Mouse (Mus musculus) retina, embryonic 14.5 days (tissue): ENCODE results near the gene Gm595.

ENCODE experiments used
- DNase-seq: peaks from one replicate; pipeline ENCODE4 v3.0.0-alpha.2; 2015; ENCODE audit warnings: low spot score

The Gm595 gene

DNA sequence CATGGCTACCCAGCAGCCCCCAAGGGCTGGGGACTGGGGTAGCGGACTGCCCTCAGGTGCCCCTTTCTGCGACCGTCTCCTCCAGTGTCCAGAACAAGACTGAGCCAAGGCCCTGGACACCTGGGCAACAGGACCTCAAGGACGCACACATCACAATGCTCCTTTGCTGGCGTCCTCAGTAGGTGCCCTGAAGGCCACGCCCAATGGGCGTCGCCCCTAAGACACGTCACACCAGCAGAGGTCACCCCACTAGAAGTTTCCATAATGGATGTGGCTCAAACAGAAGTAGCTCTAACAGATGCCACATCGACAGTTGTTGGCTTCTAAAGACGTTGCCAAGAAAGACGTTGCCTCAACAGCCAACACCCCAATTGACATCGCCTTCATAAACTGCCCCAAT is at the start of gene Gm595:
Gene Gm595 (minus strand): TSS at position 101 of the 400 bp plus-strand sequence.
- DNase-seq: no peak

DNA sequence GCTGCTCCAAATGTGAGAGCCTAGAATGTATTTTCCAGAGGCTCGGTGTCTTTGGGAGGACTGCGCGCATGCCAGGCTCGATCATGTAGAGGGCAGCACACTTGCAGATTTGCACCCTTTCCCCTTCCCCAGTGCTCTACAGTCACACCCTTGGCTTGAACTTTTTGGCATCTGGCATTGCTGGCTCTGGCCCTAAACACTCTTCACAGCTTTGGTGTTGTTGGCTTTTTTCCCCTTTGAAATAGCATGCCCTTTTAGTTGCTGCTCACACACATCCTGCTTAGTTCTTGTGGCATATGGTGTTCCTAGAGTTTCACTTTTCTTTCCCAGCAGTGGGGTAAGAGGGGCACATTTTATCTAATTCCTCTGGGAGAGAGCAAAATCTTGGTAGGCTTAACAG is 30.9 kb upstream of the Gm595 start:
- DNase-seq: no peak

DNA sequence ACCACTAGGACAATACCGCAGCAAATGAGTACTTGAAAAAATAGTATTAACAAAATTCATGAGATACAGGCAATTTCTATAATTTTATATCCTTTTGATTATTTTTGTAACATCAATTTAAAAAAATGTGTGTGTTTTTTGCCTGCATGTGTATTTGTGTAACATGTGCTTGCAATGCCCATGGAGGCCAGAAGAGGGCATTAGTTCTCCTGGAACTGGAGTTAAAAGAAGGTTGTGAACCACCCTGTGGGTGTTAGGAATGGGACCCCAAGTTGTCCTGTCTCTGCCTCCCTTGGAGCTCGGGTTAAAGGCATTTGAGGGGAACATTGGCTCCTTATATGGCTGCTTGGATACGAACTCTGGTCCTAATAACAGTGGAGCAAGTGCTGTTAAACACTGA is 26.2 kb upstream of the Gm595 start:
- no peak for DNase-seq

DNA sequence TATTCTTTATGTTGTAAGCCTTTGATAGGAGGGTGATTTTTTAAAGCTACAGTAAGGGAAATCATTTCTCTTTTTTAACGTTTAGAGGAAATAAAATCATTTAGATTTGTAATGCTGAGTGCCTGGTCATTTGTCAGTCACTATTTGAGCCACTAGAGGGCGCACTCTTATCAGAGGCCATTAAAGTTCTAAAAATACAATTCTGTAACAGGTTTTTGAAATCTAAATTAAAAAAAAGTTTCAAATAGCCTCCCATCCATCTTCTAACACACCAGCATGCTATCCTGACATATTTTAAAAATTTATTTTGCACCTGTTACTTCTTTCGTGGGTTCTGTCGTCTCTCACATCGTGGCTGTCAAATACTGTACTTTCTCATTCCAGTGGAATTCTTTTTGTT is 22.0 kb upstream of the Gm595 start:
- DNase-seq: peak; percentile 55

DNA sequence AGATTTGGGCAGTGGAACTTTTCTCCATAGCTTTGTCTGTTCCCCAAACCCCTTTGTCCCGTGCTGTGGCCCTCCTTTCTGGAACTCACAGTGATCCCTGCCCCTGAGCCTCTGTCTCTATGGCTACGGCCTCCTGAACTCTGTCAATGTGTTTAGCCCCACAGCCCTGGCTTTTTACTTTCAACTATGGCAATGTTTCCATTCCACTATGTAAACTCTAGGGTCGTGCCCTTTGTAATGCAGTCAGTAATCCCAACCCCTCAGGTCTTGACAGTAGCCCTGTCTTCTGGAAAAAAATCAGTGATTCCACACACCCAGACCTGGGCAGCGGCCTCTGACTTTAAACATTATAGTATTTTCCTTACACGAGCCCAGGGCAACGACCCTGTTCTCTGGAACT is 19.3 kb upstream of the Gm595 start:
- DNase-seq: no peak

DNA sequence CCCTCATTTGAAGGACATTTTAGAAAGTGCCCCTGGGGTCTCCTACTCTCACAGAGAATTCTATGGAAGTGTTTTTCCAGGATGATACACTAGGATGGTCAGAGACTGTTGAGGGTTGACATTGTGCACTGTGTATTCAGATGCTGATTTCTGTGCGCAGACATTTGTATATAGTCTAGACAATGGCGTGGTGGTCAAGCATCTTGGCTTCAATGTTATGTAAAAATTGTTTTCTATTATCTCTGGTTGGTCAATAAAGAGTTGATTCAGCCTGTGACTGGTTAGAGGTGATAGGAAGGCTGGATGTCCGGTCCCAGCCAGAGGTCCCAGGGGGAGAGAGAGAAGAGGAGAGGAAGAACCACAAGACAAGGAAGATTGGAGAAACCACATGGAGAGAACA is 16.4 kb upstream of the Gm595 start:
- DNase-seq: no peak

DNA sequence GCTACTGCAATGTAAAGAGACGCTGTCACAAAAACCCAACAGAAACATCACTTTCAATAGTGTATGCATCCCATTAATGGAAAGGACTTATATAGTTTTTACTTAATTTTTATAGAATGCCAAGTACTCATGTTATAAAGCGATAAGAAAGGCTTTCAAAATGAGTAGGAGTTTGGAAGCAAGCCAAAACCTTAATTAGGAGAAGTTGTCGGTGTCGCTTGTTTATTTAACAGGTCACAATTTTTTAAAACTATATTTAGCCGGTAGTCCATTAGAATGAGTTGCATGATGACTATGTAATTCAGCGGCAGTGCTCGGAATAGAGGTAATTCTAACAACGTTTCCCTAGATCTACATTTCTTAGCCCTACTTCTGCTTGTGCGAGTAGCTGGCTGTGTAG is 12.7 kb upstream of the Gm595 start:
- no peak for DNase-seq

DNA sequence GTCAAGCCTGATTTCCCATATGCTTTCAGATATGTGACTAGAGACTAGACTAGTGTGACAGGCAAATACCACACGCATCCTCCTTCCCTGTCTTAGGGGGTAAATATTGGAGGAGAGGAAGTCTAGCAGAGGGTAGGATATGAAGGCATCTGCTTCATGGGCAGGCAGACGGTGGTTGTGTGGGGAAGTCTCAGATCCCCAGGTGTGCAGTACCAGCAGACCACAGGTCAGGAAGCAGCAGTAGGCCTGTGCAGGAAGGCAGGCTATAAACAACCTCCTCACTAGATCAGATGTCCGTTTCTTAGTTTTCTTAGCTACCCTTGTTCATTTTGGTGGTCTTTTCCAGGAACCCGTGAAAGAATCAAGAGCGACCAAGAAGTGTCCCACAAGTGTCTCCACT is 7.1 kb upstream of the Gm595 start:
- no peak for DNase-seq
